23 mouse cellular contexts compared by ENCODE assay signal in genomic region chr6:140467851-140468250, GRCm38 (mm10). TPM values are rescaled to one million over a fixed set of nuclear protein-coding genes. Genes with fewer than 3 reads are reported as not detected.
DNase-seq lines count a peak whose midpoint lies in the region; ATAC-seq and TF ChIP-seq lines count a peak whose summit lies in the region.
"Had no signal": no experiment of that assay in that cellular context is flagged by ENCODE, and none has a peak within 500 bp of the region (broad histone marks: within the 10 kb centered on the region; RNA-seq: fewer than 3 reads in every experiment).

No protein-coding gene starts in this region.

- H3K9ac ChIP-seq in stomach, postnatal 0 days (ENCODE audit: low read length): no peak overlapping the region
- H3K9ac ChIP-seq in midbrain, embryonic 11.5 days (ENCODE audit: low read length): no peak overlapping the region
- H3K9ac ChIP-seq: forebrain, embryonic 13.5 days; heart, embryonic 13.5 days; hindbrain, embryonic 12.5 days; hindbrain, embryonic 15.5 days; intestine, embryonic 15.5 days had no signal

- no peak overlapping the region for H3K27ac ChIP-seq in kidney, adult 2 months (ENCODE audit: insufficient read depth, low read depth, low read length)
- H3K27ac ChIP-seq in left cerebral cortex, adult 2 months: peak overlapping the region; percentile 25; the same call in 1 of the 2 replicates
- H3K27ac ChIP-seq in stomach, postnatal 0 days (replicated peaks): peak overlapping the region; percentile 65; the same call in 1 of the 2 replicates
- no peak overlapping the region for H3K27ac ChIP-seq in midbrain, embryonic 11.5 days (ENCODE audit: low read depth, low read length)
- H3K27ac ChIP-seq: forebrain, embryonic 10.5 days; forebrain, embryonic 13.5 days; heart, adult 2 months; heart, embryonic 10.5 days; heart, embryonic 13.5 days; hindbrain, embryonic 12.5 days; hindbrain, embryonic 15.5 days; intestine, embryonic 15.5 days had no signal

- peaks cover 21% of the 10 kb centered on the region for H3K4me1 ChIP-seq in kidney, adult 2 months (ENCODE audit: control insufficient read depth, insufficient read depth, low read length)
- H3K4me1 ChIP-seq in stomach, postnatal 0 days (replicated peaks; ENCODE audit: control insufficient read depth, insufficient read depth): no peaks in the 10 kb centered on the region
- H3K4me1 ChIP-seq in midbrain, embryonic 11.5 days (ENCODE audit: control insufficient read depth, insufficient read depth, low read length): no peaks in the 10 kb centered on the region
- H3K4me1 ChIP-seq: forebrain, embryonic 13.5 days; hindbrain, embryonic 15.5 days had no signal

- 81% methylated on average over 12 of the region's 12 CpGs for WGBS in kidney, adult 2 months
- 93% methylated on average over 12 of the region's 12 CpGs for WGBS in stomach, postnatal 0 days
- 97% methylated on average over 12 of the region's 12 CpGs for WGBS in midbrain, embryonic 11.5 days

- H3K9me3 ChIP-seq in stomach, postnatal 0 days (ENCODE audit: control insufficient read depth, low read length): no peaks in the 10 kb centered on the region
- no peaks in the 10 kb centered on the region for H3K9me3 ChIP-seq in midbrain, embryonic 11.5 days (ENCODE audit: control insufficient read depth, low read length)
- H3K9me3 ChIP-seq: forebrain, embryonic 10.5 days; forebrain, embryonic 13.5 days; heart, embryonic 10.5 days; heart, embryonic 13.5 days; hindbrain, embryonic 12.5 days; hindbrain, embryonic 15.5 days; intestine, embryonic 15.5 days had no signal

- no peak overlapping the region for H3K4me2 ChIP-seq in stomach, postnatal 0 days (replicated peaks; ENCODE audit: low read depth)
- H3K4me2 ChIP-seq in midbrain, embryonic 11.5 days: no peak overlapping the region
- H3K4me2 ChIP-seq: forebrain, embryonic 13.5 days; heart, embryonic 13.5 days; hindbrain, embryonic 12.5 days; hindbrain, embryonic 15.5 days; intestine, embryonic 15.5 days had no signal

- no peak for ATAC-seq in stomach, postnatal 0 days (ENCODE audit: low FRiP score, low TSS enrichment)
- ATAC-seq in midbrain, embryonic 11.5 days (ENCODE audit: low FRiP score): no peak
- ATAC-seq: CD4-positive, CD25-positive, alpha-beta regulatory T cell, adult 4 months; forebrain, embryonic 13.5 days; forebrain, embryonic 16.5 days; intestine, embryonic 15.5 days had no signal

- intact Hi-C loops in left cerebral cortex, adult 2 months (cut with DNase I): no loop called here
- intact Hi-C loops in left cerebral cortex, postnatal 14 days (cut with DNase I): no loop called here

- no peak for TF ChIP-seq POLR2A in kidney, adult 2 months (IDR thresholded peaks at IDR 0.05; ENCODE audit: low read depth, low read length)

- TF ChIP-seq CTCF in kidney, adult 2 months (conservative IDR thresholded peaks at IDR 0.05; ENCODE audit: insufficient read depth, insufficient read length, low read depth, low read length): no peak
- no peak for TF ChIP-seq CTCF in left cerebral cortex, adult 2 months (IDR thresholded peaks at IDR 0.05)
- TF ChIP-seq CTCF in stomach, postnatal 0 days (IDR thresholded peaks at IDR 0.05; ENCODE audit: low read depth): no peak

- H3K36me3 ChIP-seq in kidney, adult 2 months (ENCODE audit: control insufficient read depth, insufficient read depth, low read length): no peaks in the 10 kb centered on the region
- H3K36me3 ChIP-seq in stomach, postnatal 0 days (ENCODE audit: control insufficient read depth, insufficient read depth, low read length): no peaks in the 10 kb centered on the region
- no peaks in the 10 kb centered on the region for H3K36me3 ChIP-seq in midbrain, embryonic 11.5 days (ENCODE audit: control insufficient read depth, insufficient read depth, low read length)
- H3K36me3 ChIP-seq: heart, embryonic 10.5 days; heart, embryonic 13.5 days; hindbrain, embryonic 12.5 days; hindbrain, embryonic 15.5 days; intestine, embryonic 15.5 days had no signal

- DNase-seq in adrenal gland, adult 8-10 months: peak; percentile 39
- DNase-seq in adrenal gland, postnatal 25 days: no peak
- peak; percentile 24 for DNase-seq in kidney, adult 2 months
- DNase-seq in kidney, adult 11 months: no peak
- no peak for DNase-seq in left cerebral cortex, adult 2 months (ENCODE audit: extremely low spot score in 1 of 2, low spot score in 2 of 2)
- DNase-seq in left cerebral cortex, postnatal 14 days (ENCODE audit: low spot score in 2 of 2): no peak
- no peak for DNase-seq in stomach, postnatal 0 days (ENCODE audit: low spot score)
- no peak for DNase-seq in midbrain, embryonic 11.5 days (ENCODE audit: low spot score, missing footprints)
- DNase-seq: cerebellum, adult 11-12 months; cerebellum, adult 8-10 months; cerebellum, postnatal 10 days; cerebellum, postnatal 36 days; gastrocnemius, postnatal 14 days; heart, adult 2 months had no signal

- H3K27me3 ChIP-seq in kidney, adult 2 months (replicated peaks; ENCODE audit: control insufficient read depth, insufficient read depth, low read length): no peaks in the 10 kb centered on the region
- H3K27me3 ChIP-seq in stomach, postnatal 0 days (ENCODE audit: control insufficient read depth, insufficient read depth, low read length): no peaks in the 10 kb centered on the region
- no peaks in the 10 kb centered on the region for H3K27me3 ChIP-seq in midbrain, embryonic 11.5 days (ENCODE audit: control insufficient read depth, insufficient read depth, low read length)
- H3K27me3 ChIP-seq: forebrain, embryonic 13.5 days; heart, embryonic 13.5 days; hindbrain, embryonic 12.5 days; hindbrain, embryonic 15.5 days; intestine, embryonic 15.5 days had no signal

- H3K4me3 ChIP-seq in kidney, adult 2 months (ENCODE audit: insufficient read depth, low read depth, low read length): no peak overlapping the region
- H3K4me3 ChIP-seq in left cerebral cortex, adult 2 months: no peak overlapping the region
- no peak overlapping the region for H3K4me3 ChIP-seq in stomach, postnatal 0 days (ENCODE audit: low read depth, low read length)
- no peak overlapping the region for H3K4me3 ChIP-seq in midbrain, embryonic 11.5 days (ENCODE audit: low read depth, low read length)
- H3K4me3 ChIP-seq: forebrain, embryonic 10.5 days; forebrain, embryonic 13.5 days; heart, adult 2 months; heart, embryonic 10.5 days; heart, embryonic 13.5 days; hindbrain, embryonic 12.5 days; hindbrain, embryonic 15.5 days; intestine, embryonic 15.5 days had no signal

- TF ChIP-seq EP300 in stomach, postnatal 0 days (optimal IDR thresholded peaks at IDR 0.05): no peak

RNA-seq across cellular contexts. Expression of gene Plekha5, which starts 44.0 kb away (rescaled TPM):
- total RNA-seq in adrenal gland, adult 8-10 months (2022): 10 to 100 TPM; 31.4 to 39.2 (median 34.6) TPM
- 43.5 and 57.6 TPM in 2 replicates for total RNA-seq in adrenal gland, postnatal 25 days (2021)
- polyA plus RNA-seq in kidney, adult 2 months (2012; rRNA removed): 20.1 and 21.4 TPM in 2 replicates
- 100 to 1,000 TPM; 117 to 121 TPM for total RNA-seq in left cerebral cortex, adult 2 months (2021)
- 10 to 100 TPM; 84.9 to 89.5 TPM for total RNA-seq in left cerebral cortex, postnatal 14 days (2021)
- polyA plus RNA-seq in stomach, postnatal 0 days (2015; fragmentation: Nextera tagmentation; extraction: Ambion mirVana): 23.1 and 24.2 TPM in 2 replicates
- 56.9 and 57.2 TPM in 2 replicates for polyA plus RNA-seq in midbrain, embryonic 11.5 days (2014; fragmentation: Nextera tagmentation; extraction: Ambion mirVana)

Comparison
In these comparisons a context has a peak if more than half of its experiments do, and no peak if none do; other contexts are left out.
1. DNase-seq: peak in adrenal gland, adult 8-10 months (single experiment) and kidney, adult 2 months (single experiment); none in adrenal gland, postnatal 25 days (single experiment), kidney, adult 11 months (single experiment), left cerebral cortex, adult 2 months (0 of 2), left cerebral cortex, postnatal 14 days (0 of 2), stomach, postnatal 0 days (single experiment) and midbrain, embryonic 11.5 days (single experiment).
2. H3K27ac ChIP-seq: peak in left cerebral cortex, adult 2 months (single experiment) and stomach, postnatal 0 days (single experiment); none in kidney, adult 2 months (single experiment) and midbrain, embryonic 11.5 days (single experiment).